Mouse (Mus musculus): ENCODE measurements at regions not wholly inside any gene's neighbourhood (a gene's known extent, or its start where the extent isn't known, plus 50 kb on each side); places are given as distances from the start of the nearest gene placed in this dataset.

- DNase-seq, result no peak
Observed at GRCm38 (mm10) chr8:116215909-116216308, 288.9 kb upstream of the Dynlrb2 start.

- no peak for DNase-seq
Observed at GRCm38 (mm10) chr8:116215286-116215860, 289.4 kb upstream of the Dynlrb2 start.

DNA sequence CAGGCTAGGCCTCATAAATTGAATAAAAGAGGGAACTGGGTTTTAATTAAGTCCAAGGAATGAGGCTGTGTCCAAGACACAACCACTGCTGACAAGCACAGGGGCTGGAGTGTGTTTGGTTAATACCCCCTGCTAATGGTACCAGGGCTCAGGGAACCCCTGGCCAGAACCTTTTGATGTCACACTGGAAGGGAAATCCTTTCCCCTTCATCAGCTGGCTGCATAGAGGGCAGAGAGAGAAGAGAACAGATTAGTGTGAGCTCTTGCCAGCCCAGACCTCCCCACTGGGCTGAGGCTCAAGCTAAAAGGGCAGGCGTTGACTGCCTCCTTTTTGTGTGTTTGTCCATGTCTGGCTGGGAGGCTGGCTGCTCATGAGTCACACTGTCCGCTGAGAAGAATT, 301.1 kb upstream of the Dynlrb2 start:
- no peak for DNase-seq

- no peak for DNase-seq
Observed at GRCm38 (mm10) chr8:116200459-116200999, 304.2 kb upstream of the Dynlrb2 start.

- DNase-seq, result no peak
Observed at GRCm38 (mm10) chr8:116196623-116197184, 308.1 kb upstream of the Dynlrb2 start.

DNA sequence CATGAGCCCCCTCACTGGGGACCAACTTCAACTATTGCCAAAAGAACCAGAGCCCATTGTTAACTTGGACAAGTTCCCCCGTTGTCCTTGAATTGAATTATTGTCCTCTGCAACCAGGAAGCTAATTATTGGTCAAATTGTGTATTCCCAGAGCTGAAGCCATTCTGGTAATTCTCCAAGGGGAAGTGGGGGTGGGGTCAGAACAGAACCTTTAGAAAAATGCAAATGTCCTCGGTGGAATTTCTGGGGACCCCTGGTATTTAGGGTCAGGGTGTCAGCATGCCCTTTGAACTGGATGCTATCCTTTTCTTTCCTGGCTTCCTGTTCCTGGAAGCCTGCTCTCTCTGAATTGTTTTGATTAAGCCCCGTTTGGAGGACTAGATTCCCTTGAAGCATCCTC, 312.7 kb upstream of the Dynlrb2 start:
- no peak for DNase-seq

GRCm38 (mm10) chr8:116185206-116185605, 319.6 kb upstream of the Dynlrb2 start:
- peak; percentile 9 to 24 for DNase-seq

- no peak for DNase-seq
Observed at GRCm38 (mm10) chr8:116184241-116184640, 320.5 kb upstream of the Dynlrb2 start.

- peak in 1 of 2 experiments; percentile 6 for DNase-seq
Observed at GRCm38 (mm10) chr8:116177946-116178345, 326.8 kb upstream of the Dynlrb2 start.

DNA sequence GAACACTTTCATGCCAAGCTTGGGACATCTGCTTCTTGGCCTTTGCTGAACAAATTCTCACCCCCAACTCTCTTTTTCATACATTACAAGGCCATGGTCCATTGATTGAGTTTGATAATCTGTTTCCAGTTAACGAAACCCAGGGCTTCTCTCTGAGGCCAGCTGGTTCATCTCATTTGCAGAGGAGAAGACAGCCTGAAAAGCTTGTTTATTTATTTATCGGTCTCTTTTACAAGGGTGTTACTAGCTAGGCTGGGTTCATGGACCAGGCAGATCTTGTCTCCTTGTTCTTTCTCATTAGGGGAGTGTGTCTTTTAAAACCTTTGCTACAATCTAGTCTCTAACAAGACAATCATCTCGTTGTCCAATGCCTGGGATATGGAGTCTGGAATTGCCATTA, 329.9 kb upstream of the Dynlrb2 start:
- no peak for DNase-seq

GRCm38 (mm10) chr8:116173961-116174360, 330.8 kb upstream of the Dynlrb2 start:
- DNase-seq, result peak in 1 of 2 experiments; percentile 3

DNA sequence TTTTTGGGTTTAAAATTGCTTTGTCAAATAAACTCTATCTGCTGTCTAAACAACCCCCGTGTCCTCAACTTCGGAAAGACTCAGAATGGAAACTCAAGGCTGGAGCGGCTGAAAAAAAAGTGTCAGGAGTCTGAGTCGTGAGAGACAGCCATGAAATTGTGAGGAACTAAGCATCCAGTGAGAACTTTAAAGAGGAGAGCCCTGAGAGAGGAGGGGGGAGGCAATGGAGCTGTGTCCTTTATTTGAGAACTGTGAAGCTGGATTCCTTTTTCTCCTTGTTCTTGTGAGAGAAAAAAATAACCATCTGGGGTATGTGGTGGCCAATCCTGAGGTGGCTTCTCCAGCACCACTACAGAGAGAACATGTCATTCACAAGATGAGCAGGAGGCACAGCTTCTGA, 336.9 kb upstream of the Dynlrb2 start:
- no peak for DNase-seq

GRCm38 (mm10) chr8:116164989-116165299, 339.8 kb upstream of the Dynlrb2 start:
- no peak for DNase-seq

- DNase-seq, result no peak
Observed at GRCm38 (mm10) chr8:116164190-116164988, 340.4 kb upstream of the Dynlrb2 start.

GRCm38 (mm10) chr8:116160932-116161331, 343.8 kb upstream of the Dynlrb2 start:
- DNase-seq, result no peak

- peak; percentile 37 to 42 for DNase-seq
Observed at GRCm38 (mm10) chr8:116143687-116144573, 360.8 kb upstream of the Dynlrb2 start.

DNA sequence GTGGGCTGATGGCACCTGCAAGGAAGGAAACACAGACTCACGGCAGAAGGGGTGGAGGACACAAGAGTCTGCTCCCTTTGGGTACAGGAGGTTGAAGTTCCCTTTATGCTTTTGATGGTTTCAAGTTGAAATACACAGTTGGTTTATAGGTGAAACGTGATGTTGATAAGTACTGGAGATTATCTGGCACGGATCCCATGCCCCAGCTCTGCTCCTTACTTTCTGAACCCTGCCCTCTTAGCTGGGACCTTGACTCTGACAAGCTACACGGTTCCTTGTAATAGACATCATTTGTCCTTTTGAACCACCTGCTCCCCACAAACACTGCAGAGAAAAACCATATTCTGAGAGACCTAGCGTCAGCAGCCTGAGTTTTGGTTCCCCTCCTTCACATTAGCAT, 363.4 kb upstream of the Dynlrb2 start:
- DNase-seq, result no peak

- no peak for DNase-seq
Observed at GRCm38 (mm10) chr8:116139934-116140333, 364.8 kb upstream of the Dynlrb2 start.

DNA sequence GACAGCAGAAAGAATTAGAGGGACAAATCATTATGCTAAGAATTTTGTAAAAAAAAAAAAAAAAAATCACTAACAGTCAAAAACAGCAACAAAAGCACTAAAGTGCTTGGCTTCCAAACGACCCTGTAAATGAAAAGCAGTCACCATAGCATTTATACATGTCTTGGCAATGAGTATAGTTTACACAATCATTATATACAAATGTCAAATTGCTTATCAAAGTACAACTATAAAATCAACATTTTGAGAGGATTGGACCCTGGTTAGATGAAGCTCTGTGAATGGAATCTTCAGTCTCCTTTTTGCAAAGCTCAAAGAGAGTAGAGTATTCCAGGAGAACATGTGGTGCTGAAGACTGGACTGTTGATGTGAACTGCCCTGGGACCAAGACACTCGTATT, 367.0 kb upstream of the Dynlrb2 start:
- DNase-seq, result no peak

DNA sequence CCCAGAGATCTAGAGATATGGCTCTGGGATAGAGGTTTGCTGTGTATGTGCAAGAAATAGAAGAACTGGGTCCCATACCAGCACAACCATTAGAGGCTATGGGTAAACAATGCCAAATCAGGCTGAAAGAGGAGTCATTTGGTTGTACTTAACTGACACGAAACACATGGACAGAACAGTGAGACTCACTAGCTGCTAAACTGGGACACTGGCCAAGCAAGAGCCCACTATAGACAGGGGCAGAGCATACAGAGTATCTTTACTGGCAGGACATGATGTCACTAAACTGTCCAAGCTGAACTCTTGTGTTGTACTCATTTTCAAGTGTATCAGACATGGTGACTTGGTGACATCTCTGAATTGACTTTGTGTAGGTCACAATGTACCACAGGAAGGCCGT, 371.3 kb upstream of the Dynlrb2 start:
- no peak for DNase-seq

GRCm38 (mm10) chr8:116133084-116133483, 371.7 kb upstream of the Dynlrb2 start:
- DNase-seq, result no peak

GRCm38 (mm10) chr8:116120067-116120466, 384.7 kb upstream of the Dynlrb2 start:
- DNase-seq, result no peak

GRCm38 (mm10) chr8:116117919-116118318, 386.9 kb upstream of the Dynlrb2 start:
- no peak for DNase-seq

All from lung, adult 18-20 months (tissue).